Mouse (Mus musculus): ENCODE data around the gene Pp2d1.

- TF ChIP-seq GATA1 (IDR thresholded peaks at IDR 0.05; ENCODE audit: low read length) (no peak), TAL1 (IDR thresholded peaks at IDR 0.05; ENCODE audit: low read length) (no peak)
Observed at GRCm38 (mm10) chr17:53478858-53479603, 60.2 kb downstream of the Pp2d1 start, which contains the start of gene Rab5a.
